Mouse (Mus musculus): ENCODE measurements around the gene Urah. TPM values are rescaled to one million over a fixed set of nuclear protein-coding genes. Genes with fewer than 3 reads are reported as not detected.

Urah gene
- polyA plus RNA-seq, 1 experiment from 2014 or later: 0.18 TPM

- no peak for TF ChIP-seq CTCF (IDR thresholded peaks at IDR 0.05)
- ATAC-seq: no peak
- no peaks in the 10 kb centered on the region for H3K27me3 ChIP-seq
- DNase-seq (ENCODE audit: low read depth, low spot score): no peak
- ChIA-PET CTCF (interaction anchor here (1.4 kb wide), 1 partner anchor 32 kb away, joined by 3 read pairs; no protein-coding TSS in a partner anchor), POLR2A (interaction anchor here (1.6 kb wide), 1 partner anchor 16 kb away, joined by 3 read pairs; no protein-coding TSS in a partner anchor)
- in situ Hi-C loops (cut with MboI; ENCODE audit: low pct_unique_long_range_greater_than_20kb): no loop called here
Measured at GRCm38 (mm10) chr7:140864761-140865160, 29.9 kb downstream of the Urah start.

GRCm38 (mm10) chr7:140874224-140874623, 39.4 kb downstream of the Urah start:
- in situ Hi-C loops (cut with MboI; ENCODE audit: low pct_unique_long_range_greater_than_20kb): no loop called here
- ChIA-PET CTCF (no interaction called here), POLR2A (interaction anchor here (1.2 kb wide), 1 partner anchor 23 kb away, joined by 3 read pairs; no protein-coding TSS in a partner anchor)
- DNase-seq (ENCODE audit: low read depth, low spot score) (no peak), ATAC-seq (no peak)
- no peak for TF ChIP-seq CTCF (IDR thresholded peaks at IDR 0.05)
- H3K27me3 ChIP-seq: no peaks in the 10 kb centered on the region

- CTCF ChIA-PET: no interaction called here
- TF ChIP-seq CTCF (IDR thresholded peaks at IDR 0.05): no peak
- no peaks in the 10 kb centered on the region for H3K27me3 ChIP-seq
- no peak for ATAC-seq
- no peak for DNase-seq (ENCODE audit: low read depth, low spot score)
- POLR2A ChIA-PET: no interaction called here
- in situ Hi-C loops (cut with MboI; ENCODE audit: low pct_unique_long_range_greater_than_20kb): no loop called here
Measured at GRCm38 (mm10) chr7:140877364-140877763, 42.5 kb downstream of the Urah start.

GRCm38 (mm10) chr7:140879355-140879754, 44.5 kb downstream of the Urah start:
- TF ChIP-seq CTCF (IDR thresholded peaks at IDR 0.05): no peak
- H3K27me3 ChIP-seq: no peaks in the 10 kb centered on the region
- ATAC-seq (no peak), DNase-seq (ENCODE audit: low read depth, low spot score) (no peak)
- CTCF ChIA-PET: interaction anchor here (1.0 to 1.5 kb wide), 2 partner anchors 9 to 30 kb away, joined by 3 read pairs; no protein-coding TSS in a partner anchor
- in situ Hi-C loops (cut with MboI; ENCODE audit: low pct_unique_long_range_greater_than_20kb): no loop called here
- POLR2A ChIA-PET: no interaction called here

GRCm38 (mm10) chr7:140880419-140880818, 45.6 kb downstream of the Urah start:
- ChIA-PET CTCF (interaction anchor here (1.5 to 2.9 kb wide), 2 partner anchors 20 to 23 kb away, joined by 4 to 13 read pairs; no protein-coding TSS in a partner anchor), POLR2A (interaction anchor here (1.0 to 1.6 kb wide), 2 partner anchors 15 to 23 kb away, joined by 3 to 10 read pairs; partner anchors contain the start of genes Bet1l, Gm45785 and Ric8a)
- DNase-seq (ENCODE audit: low read depth, low spot score): no peak
- in situ Hi-C loops (cut with MboI; ENCODE audit: low pct_unique_long_range_greater_than_20kb): no loop called here
- no peak for ATAC-seq
- H3K27me3 ChIP-seq: no peaks in the 10 kb centered on the region
- TF ChIP-seq CTCF (IDR thresholded peaks at IDR 0.05): no peak

- TF ChIP-seq CTCF (IDR thresholded peaks at IDR 0.05): no peak
- DNase-seq (ENCODE audit: low read depth, low spot score): no peak
- no peaks in the 10 kb centered on the region for H3K27me3 ChIP-seq
- in situ Hi-C loops (cut with MboI; ENCODE audit: low pct_unique_long_range_greater_than_20kb): no loop called here
- POLR2A ChIA-PET: interaction anchor here (1.0 to 1.6 kb wide), 3 partner anchors 13 to 24 kb away, joined by 3 to 10 read pairs (median 3); partner anchors contain the start of genes Bet1l, Gm45785 and Ric8a
- ATAC-seq: no peak
- CTCF ChIA-PET: interaction anchor here (1.5 to 2.9 kb wide), 2 partner anchors 21 to 23 kb away, joined by 4 to 13 read pairs; no protein-coding TSS in a partner anchor
Measured at GRCm38 (mm10) chr7:140880865-140881515, 46.2 kb downstream of the Urah start.

GRCm38 (mm10) chr7:140881696-140882468, 47.1 kb downstream of the Urah start, which contains the start of the genes Psmd13 and Sirt3:
Psmd13 (plus strand) TSS chr7:140881968.
Sirt3 (minus strand) TSS chr7:140882309.
- in situ Hi-C loops (cut with MboI; ENCODE audit: low pct_unique_long_range_greater_than_20kb): no loop called here
- ChIA-PET CTCF (interaction anchor here (2.9 kb wide), 1 partner anchor 22 kb away, joined by 13 read pairs; no protein-coding TSS in a partner anchor), POLR2A (interaction anchor here (0.6 to 1.6 kb wide), 7 partner anchors 10 to 34 kb away, joined by 3 to 10 read pairs (median 3); partner anchors contain the start of genes Bet1l, Gm45785, Odf3 and Ric8a)
- H3K27me3 ChIP-seq: no peaks in the 10 kb centered on the region
- no peak for TF ChIP-seq CTCF (IDR thresholded peaks at IDR 0.05)
- peak; percentile 68 for DNase-seq (ENCODE audit: low read depth, low spot score)
- peak; percentile 92 for ATAC-seq

GRCm38 (mm10) chr7:140882469-140882803, 47.6 kb downstream of the Urah start:
- CTCF ChIA-PET: interaction anchor here (2.9 kb wide), 1 partner anchor 21 kb away, joined by 13 read pairs; no protein-coding TSS in a partner anchor
- POLR2A ChIA-PET: interaction anchor here (0.7 to 1.1 kb wide), 3 partner anchors 11 to 35 kb away, joined by 3 to 4 read pairs (median 4); partner anchors contain the start of gene Odf3
- peak; percentile 51 for ATAC-seq
- in situ Hi-C loops (cut with MboI; ENCODE audit: low pct_unique_long_range_greater_than_20kb): no loop called here
- no peak for TF ChIP-seq CTCF (IDR thresholded peaks at IDR 0.05)
- no peaks in the 10 kb centered on the region for H3K27me3 ChIP-seq
- DNase-seq (ENCODE audit: low read depth, low spot score): no peak

Other genes starting within 250 kb of the Urah start
- gene Olfr46, start 233.7 kb upstream of the Urah start, polyA plus RNA-seq (2021): not detected
- not detected for gene Olfr61, start 206.0 kb upstream of the Urah start, polyA plus RNA-seq (2021)
- not detected for gene Olfr53, start 188.6 kb upstream of the Urah start, polyA plus RNA-seq (2021)
- gene Olfr539, start 175.1 kb upstream of the Urah start, polyA plus RNA-seq (2021): not detected
- not detected for gene Olfr45, start 153.1 kb upstream of the Urah start, polyA plus RNA-seq (2021)
- gene Olfr541, start 137.8 kb upstream of the Urah start, polyA plus RNA-seq (2021): not detected
- gene Cyp2e1, start 71.3 kb upstream of the Urah start, polyA plus RNA-seq (2021): not detected
- not detected for gene Syce1, start 47.2 kb upstream of the Urah start, polyA plus RNA-seq (2021)
- not detected for gene Zfp941, start 12.8 kb upstream of the Urah start, polyA plus RNA-seq (2021)
- gene Scgb1c1, start 10.5 kb downstream of the Urah start, polyA plus RNA-seq (2021): 0.23 TPM
- 0.31 TPM for gene Odf3, start 12.8 kb downstream of the Urah start, polyA plus RNA-seq (2021)
- not detected for gene Gm45785, start 21.3 kb downstream of the Urah start, polyA plus RNA-seq (2021)
- 67.0 TPM for gene Ric8a, start 21.9 kb downstream of the Urah start, polyA plus RNA-seq (2021)
- gene Bet1l, start 22.6 kb downstream of the Urah start, polyA plus RNA-seq (2021): 28.0 TPM
- gene Psmd13, start 47.0 kb downstream of the Urah start, polyA plus RNA-seq (2021): 148 TPM
- gene Sirt3, start 47.3 kb downstream of the Urah start, polyA plus RNA-seq (2021): 48.3 TPM
- not detected for gene Cox8b, start 65.4 kb downstream of the Urah start, polyA plus RNA-seq (2021)
- not detected for gene Nlrp6, start 85.9 kb downstream of the Urah start, polyA plus RNA-seq (2021)
- gene Pgghg, start 106.4 kb downstream of the Urah start, polyA plus RNA-seq (2021): 18.3 TPM
- gene Ifitm5, start 115.3 kb downstream of the Urah start, polyA plus RNA-seq (2021): 0.30 TPM
- gene Gm45717, start 120.9 kb downstream of the Urah start, polyA plus RNA-seq (2021): 0.50 TPM
- 257 TPM for gene Ifitm2, start 121.0 kb downstream of the Urah start, polyA plus RNA-seq (2021)
- 0.22 TPM for gene Ifitm1, start 132.2 kb downstream of the Urah start, polyA plus RNA-seq (2021)
- gene Ifitm3, start 175.8 kb downstream of the Urah start, polyA plus RNA-seq (2021): 8.6 TPM
- 0.21 TPM for gene Ifitm6, start 182.9 kb downstream of the Urah start, polyA plus RNA-seq (2021)
- gene Gm17387, start 194.1 kb downstream of the Urah start, polyA plus RNA-seq (2021): not detected
- 2.2 TPM for gene B4galnt4, start 226.1 kb downstream of the Urah start, polyA plus RNA-seq (2021)
- 2.2 TPM for gene Pkp3, start 243.2 kb downstream of the Urah start, polyA plus RNA-seq (2021)